ENCODE assay signal across 26 mouse cellular contexts in the genomic region with DNA sequence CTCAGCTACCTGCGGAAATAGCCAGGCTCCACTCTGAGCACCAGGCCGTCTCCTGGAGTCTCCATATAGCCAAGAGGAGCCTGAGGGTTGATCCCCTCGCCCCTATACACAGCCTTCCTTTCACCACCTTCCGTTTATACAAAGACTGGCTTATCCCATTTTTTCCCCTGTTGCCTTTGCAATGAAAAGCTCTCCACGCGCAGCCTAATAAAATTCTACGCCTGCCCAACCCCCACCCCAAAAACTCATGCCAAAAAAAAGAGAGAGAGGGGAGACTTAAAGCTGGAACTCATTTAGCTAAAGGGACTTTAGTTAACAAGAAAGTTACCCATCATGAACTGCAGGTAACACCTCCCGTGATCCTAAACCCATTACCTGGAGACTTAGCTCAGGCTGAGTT.
DNase-seq lines count a peak whose midpoint lies in the region; ATAC-seq lines count a peak whose summit lies in the region.
"Had no signal": no experiment of that assay in that cellular context is flagged by ENCODE, and none has a peak within 500 bp of the region (broad histone marks: within the 10 kb centered on the region; RNA-seq: fewer than 3 reads in every experiment).

No protein-coding gene starts in this region.

- H3K9ac ChIP-seq in forebrain, embryonic 16.5 days (replicated peaks; ENCODE audit: low read depth, low read length), result no peak overlapping the region
- H3K9ac ChIP-seq in limb, embryonic 13.5 days, result no peak overlapping the region
- H3K9ac ChIP-seq in kidney, embryonic 16.5 days (replicated peaks; ENCODE audit: low read length), result no peak overlapping the region
- H3K9ac ChIP-seq: embryonic facial prominence, embryonic 12.5 days; forebrain, embryonic 13.5 days; forebrain, postnatal 0 days; heart, embryonic 13.5 days; hindbrain, embryonic 14.5 days had no signal

- H3K4me1 ChIP-seq in forebrain, embryonic 10.5 days, result peaks cover 8% of the 10 kb centered on the region
- no peaks in the 10 kb centered on the region for H3K4me1 ChIP-seq in forebrain, embryonic 16.5 days (replicated peaks; ENCODE audit: control insufficient read depth, insufficient read depth, low read length)
- peaks cover 25% of the 10 kb centered on the region for H3K4me1 ChIP-seq in limb, embryonic 13.5 days
- H3K4me1 ChIP-seq in kidney, embryonic 16.5 days (ENCODE audit: insufficient read depth, low read length), result no peaks in the 10 kb centered on the region
- H3K4me1 ChIP-seq: embryonic facial prominence, embryonic 12.5 days; heart, embryonic 10.5 days; heart, embryonic 13.5 days had no signal

- intact Hi-C loops in gastrocnemius, postnatal 14 days (cut with DNase I; ENCODE audit: low total_unique reads), result no loop called here

- H3K36me3 ChIP-seq in forebrain, embryonic 10.5 days (replicated peaks), result no peaks in the 10 kb centered on the region
- H3K36me3 ChIP-seq in forebrain, embryonic 16.5 days (ENCODE audit: control insufficient read depth, insufficient read depth), result no peaks in the 10 kb centered on the region
- no peaks in the 10 kb centered on the region for H3K36me3 ChIP-seq in limb, embryonic 13.5 days
- no peaks in the 10 kb centered on the region for H3K36me3 ChIP-seq in kidney, embryonic 16.5 days (ENCODE audit: insufficient read depth, low read length)
- H3K36me3 ChIP-seq: embryonic facial prominence, embryonic 12.5 days; heart, embryonic 10.5 days; heart, embryonic 13.5 days had no signal

- no peak for ATAC-seq in forebrain, embryonic 16.5 days
- ATAC-seq in limb, embryonic 13.5 days (ENCODE audit: low FRiP score, low read depth), result peak; percentile 82
- no peak for ATAC-seq in kidney, embryonic 16.5 days (ENCODE audit: low FRiP score, low TSS enrichment)
- ATAC-seq: activated CD4-positive, CD25-positive, alpha-beta regulatory T cell, adult 4 months; forebrain, embryonic 13.5 days; forebrain, postnatal 0 days had no signal

- no peaks in the 10 kb centered on the region for H3K9me3 ChIP-seq in forebrain, embryonic 10.5 days
- H3K9me3 ChIP-seq in forebrain, embryonic 16.5 days (ENCODE audit: control insufficient read depth, low read length), result no peaks in the 10 kb centered on the region
- no peaks in the 10 kb centered on the region for H3K9me3 ChIP-seq in limb, embryonic 13.5 days
- no peaks in the 10 kb centered on the region for H3K9me3 ChIP-seq in kidney, embryonic 16.5 days (ENCODE audit: low read length)
- H3K9me3 ChIP-seq: embryonic facial prominence, embryonic 12.5 days; forebrain, embryonic 13.5 days; heart, embryonic 10.5 days; heart, embryonic 13.5 days had no signal

- no peaks in the 10 kb centered on the region for H3K27me3 ChIP-seq in forebrain, embryonic 10.5 days (ENCODE audit: poor library complexity, severe bottlenecking)
- no peaks in the 10 kb centered on the region for H3K27me3 ChIP-seq in forebrain, embryonic 16.5 days (replicated peaks; ENCODE audit: control insufficient read depth, insufficient read depth, low read length)
- no peaks in the 10 kb centered on the region for H3K27me3 ChIP-seq in limb, embryonic 13.5 days
- H3K27me3 ChIP-seq in kidney, embryonic 16.5 days (ENCODE audit: insufficient read depth, low read length), result no peaks in the 10 kb centered on the region
- H3K27me3 ChIP-seq: embryonic facial prominence, embryonic 12.5 days; forebrain, embryonic 13.5 days; heart, embryonic 13.5 days had no signal

- peak overlapping the region; percentile 72 for H3K27ac ChIP-seq in forebrain, embryonic 10.5 days
- H3K27ac ChIP-seq in forebrain, embryonic 16.5 days (ENCODE audit: low read length), result no peak overlapping the region
- peak overlapping the region; percentile 81 for H3K27ac ChIP-seq in limb, embryonic 13.5 days
- H3K27ac ChIP-seq in kidney, embryonic 16.5 days (ENCODE audit: low read length), result no peak overlapping the region
- H3K27ac ChIP-seq: embryonic facial prominence, embryonic 12.5 days; forebrain, embryonic 13.5 days; heart, adult 2 months; heart, embryonic 10.5 days; heart, embryonic 13.5 days; hindbrain, embryonic 14.5 days had no signal

- H3K4me3 ChIP-seq in forebrain, embryonic 10.5 days, result no peak overlapping the region
- no peak overlapping the region for H3K4me3 ChIP-seq in forebrain, embryonic 16.5 days (replicated peaks; ENCODE audit: low read length)
- H3K4me3 ChIP-seq in limb, embryonic 13.5 days, result no peak overlapping the region
- no peak overlapping the region for H3K4me3 ChIP-seq in kidney, embryonic 16.5 days (ENCODE audit: low read length)
- H3K4me3 ChIP-seq: embryonic facial prominence, embryonic 12.5 days; erythroblast, embryonic 14.5 days; forebrain, embryonic 13.5 days; heart, adult 2 months; heart, embryonic 10.5 days; heart, embryonic 13.5 days had no signal

- DNase-seq in embryo, embryonic 10.5 days (ENCODE audit: low spot score), result peak; percentile 14
- no peak for DNase-seq in embryo, embryonic 10 days (ENCODE audit: low spot score)
- no peak for DNase-seq in forebrain, embryonic 10.5 days (ENCODE audit: extremely low spot score, low spot score)
- no peak for DNase-seq in gastrocnemius, postnatal 14 days
- DNase-seq in layer of hippocampus, adult 8-10 months (ENCODE audit: low spot score in 2 of 2), result no peak
- DNase-seq: adrenal gland, adult 8-10 months; adrenal gland, postnatal 25 days; cerebellum, adult 11-12 months; cerebellum, adult 8-10 months; cerebellum, postnatal 10 days; cerebellum, postnatal 36 days; forebrain, postnatal 0 days; gastrocnemius, postnatal 36 days; heart, adult 2 months; heart, postnatal 14 days; heart, postnatal 4 days had no signal

- 47% methylated on average over 8 of the region's 8 CpGs for WGBS in forebrain, embryonic 10.5 days
- 25% methylated on average over 8 of the region's 8 CpGs for WGBS in forebrain, embryonic 16.5 days
- WGBS in limb, embryonic 13.5 days, result 16% methylated on average over 8 of the region's 8 CpGs
- 67% methylated on average over 8 of the region's 8 CpGs for WGBS in kidney, embryonic 16.5 days

- H3K4me2 ChIP-seq in forebrain, embryonic 16.5 days (ENCODE audit: low read length), result no peak overlapping the region
- peak overlapping the region; percentile 23; the same call in 1 of the 2 replicates for H3K4me2 ChIP-seq in limb, embryonic 13.5 days (replicated peaks)
- no peak overlapping the region for H3K4me2 ChIP-seq in kidney, embryonic 16.5 days (replicated peaks; ENCODE audit: low read depth, low read length)
- H3K4me2 ChIP-seq: embryonic facial prominence, embryonic 12.5 days; forebrain, embryonic 13.5 days; heart, embryonic 13.5 days; hindbrain, embryonic 14.5 days had no signal

Comparison
In these comparisons a context has a peak if more than half of its experiments do, and no peak if none do; other contexts are left out.
1. H3K27ac ChIP-seq: peak in forebrain, embryonic 10.5 days (single experiment) and limb, embryonic 13.5 days (single experiment); none in forebrain, embryonic 16.5 days (single experiment) and kidney, embryonic 16.5 days (single experiment).